Mouse (Mus musculus): ENCODE data around the gene Zfp618.

Zfp618 gene

GRCm38 (mm10) chr4:63066796-63067195, 101.4 kb downstream of the Zfp618 start:
- in situ Hi-C loops (cut with MboI, MseI) = no loop called here

- in situ Hi-C loops (cut with MboI, MseI) = no loop called here
Observed at GRCm38 (mm10) chr4:63067822-63068221, 102.4 kb downstream of the Zfp618 start.

GRCm38 (mm10) chr4:63068499-63069175, 103.3 kb downstream of the Zfp618 start:
- in situ Hi-C loops (cut with MboI, MseI) = no loop called here

- in situ Hi-C loops (cut with MboI, MseI) = no loop called here
Observed at GRCm38 (mm10) chr4:63071413-63072260, 106.3 kb downstream of the Zfp618 start.

- in situ Hi-C loops (cut with MboI, MseI) = no loop called here
Observed at GRCm38 (mm10) chr4:63073139-63073538, 107.8 kb downstream of the Zfp618 start.

- in situ Hi-C loops (cut with MboI, MseI) = no loop called here
Observed at GRCm38 (mm10) chr4:63079159-63079558, 113.8 kb downstream of the Zfp618 start.

- in situ Hi-C loops (cut with MboI, MseI) = no loop called here
Observed at GRCm38 (mm10) chr4:63084473-63084889, 119.1 kb downstream of the Zfp618 start.

- in situ Hi-C loops (cut with MboI, MseI) = no loop called here
Observed at GRCm38 (mm10) chr4:63089484-63089883, 124.1 kb downstream of the Zfp618 start.

- in situ Hi-C loops (cut with MboI, MseI) = no loop called here
Observed at GRCm38 (mm10) chr4:63091151-63091550, 125.8 kb downstream of the Zfp618 start.

- in situ Hi-C loops (cut with MboI, MseI) = no loop called here
Observed at GRCm38 (mm10) chr4:63097603-63098002, 132.2 kb downstream of the Zfp618 start.

- in situ Hi-C loops (cut with MboI, MseI) = no loop called here
Observed at GRCm38 (mm10) chr4:63100478-63100877, 135.1 kb downstream of the Zfp618 start.

GRCm38 (mm10) chr4:63102025-63102424, 136.7 kb downstream of the Zfp618 start:
- in situ Hi-C loops (cut with MboI, MseI) = no loop called here

GRCm38 (mm10) chr4:63105651-63106050, 140.3 kb downstream of the Zfp618 start:
- in situ Hi-C loops (cut with MboI, MseI) = no loop called here

- in situ Hi-C loops (cut with MboI, MseI) = loop anchor here (10.0 kb wide), 2 partner anchors 174 to 294 kb away; no protein-coding TSS in a partner anchor
Observed at GRCm38 (mm10) chr4:63118639-63119437, 153.5 kb downstream of the Zfp618 start.

- in situ Hi-C loops (cut with MboI, MseI) = no loop called here
Observed at GRCm38 (mm10) chr4:63124861-63125466, 159.6 kb downstream of the Zfp618 start.

GRCm38 (mm10) chr4:63129891-63130624, 164.7 kb downstream of the Zfp618 start:
- in situ Hi-C loops (cut with MboI, MseI) = no loop called here

- in situ Hi-C loops (cut with MboI, MseI) = no loop called here
Observed at GRCm38 (mm10) chr4:63147268-63147667, 181.9 kb downstream of the Zfp618 start.

- in situ Hi-C loops (cut with MboI, MseI) = no loop called here
Observed at GRCm38 (mm10) chr4:63151127-63151526, 185.8 kb downstream of the Zfp618 start.

GRCm38 (mm10) chr4:63154028-63154427, 188.7 kb downstream of the Zfp618 start:
- in situ Hi-C loops (cut with MboI, MseI) = no loop called here

GRCm38 (mm10) chr4:63154699-63155098, 189.3 kb downstream of the Zfp618 start, which contains the start of gene Ambp:
TSS of gene Ambp (minus strand) at chr4:63154799.
- in situ Hi-C loops (cut with MboI, MseI) = no loop called here

- in situ Hi-C loops (cut with MboI, MseI) = no loop called here
Observed at GRCm38 (mm10) chr4:63155596-63155995, 190.2 kb downstream of the Zfp618 start.
